Mouse (Mus musculus): ENCODE data around the gene Mmp13. TPM values are rescaled to one million over a fixed set of nuclear protein-coding genes. Genes with fewer than 3 reads are reported as not detected.
"Not testable (repeated sequence)": the region's sequence is repeated elsewhere in the genome, so short reads cannot be mapped to it uniquely, and the experiment has no call there.

The Mmp13 gene
- polyA plus RNA-seq (2016; fragmentation: Nextera tagmentation; extraction: Ambion mirVana) = not detected in 2 replicates

DNA sequence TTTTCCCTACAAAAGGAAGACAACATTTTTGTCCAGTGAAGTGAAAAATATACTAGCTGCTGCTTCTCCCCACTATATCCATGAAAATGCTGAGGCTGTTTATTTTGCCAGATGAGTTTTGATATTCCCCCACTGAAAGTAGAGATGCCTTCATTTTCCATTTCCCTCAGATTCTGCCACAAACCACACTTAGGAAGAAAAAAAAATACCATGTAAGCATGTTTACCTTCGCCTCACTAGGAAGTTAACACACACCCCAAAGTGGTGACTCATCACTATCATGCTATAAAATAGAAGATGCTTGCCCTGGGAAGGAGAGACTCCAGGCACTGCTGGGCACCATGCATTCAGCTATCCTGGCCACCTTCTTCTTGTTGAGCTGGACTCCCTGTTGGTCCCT, at the start of gene Mmp13:
Gene Mmp13, plus strand, starts transcription at position 301 of the 400 bp plus-strand sequence.
- Histone ChIP-seq H3K9ac (no peak within 1 kb of the TSS), H3K4me3 (no peak within 1 kb of the TSS), H3K27me3 (no peaks in the 10 kb centered on the region), H3K4me1 (no peaks in the 10 kb centered on the region), H3K4me2 (replicated peaks) (no peak within 1 kb of the TSS), H3K9me3 (replicated peaks) (no peaks in the 10 kb centered on the region), H3K36me3 (no peaks in the 10 kb centered on the region), H3K27ac (no peak within 1 kb of the TSS)
- ATAC-seq (ENCODE audit: low FRiP score) = no peak
- WGBS = 78% methylated on average over 1 of the region's 1 CpGs

DNA sequence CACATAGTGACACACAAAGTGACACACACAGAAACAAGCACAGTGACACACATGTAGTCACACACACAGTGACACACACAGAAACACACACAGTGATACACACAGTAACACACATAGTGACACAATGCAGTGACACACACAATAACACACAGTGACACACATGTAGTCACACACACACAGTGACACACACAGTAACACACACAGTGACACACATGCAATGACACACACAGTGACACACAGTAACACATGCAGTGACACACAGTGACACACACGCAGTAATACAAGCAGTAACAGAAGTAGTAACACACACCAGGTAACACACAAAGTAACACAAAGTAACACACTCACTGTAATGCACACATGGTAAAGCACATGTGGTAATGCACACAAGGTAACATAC, 33.7 kb upstream of the Mmp13 start:
- ATAC-seq (ENCODE audit: low FRiP score) = no peak
- H3K36me3 ChIP-seq = no peaks in the 10 kb centered on the region

DNA sequence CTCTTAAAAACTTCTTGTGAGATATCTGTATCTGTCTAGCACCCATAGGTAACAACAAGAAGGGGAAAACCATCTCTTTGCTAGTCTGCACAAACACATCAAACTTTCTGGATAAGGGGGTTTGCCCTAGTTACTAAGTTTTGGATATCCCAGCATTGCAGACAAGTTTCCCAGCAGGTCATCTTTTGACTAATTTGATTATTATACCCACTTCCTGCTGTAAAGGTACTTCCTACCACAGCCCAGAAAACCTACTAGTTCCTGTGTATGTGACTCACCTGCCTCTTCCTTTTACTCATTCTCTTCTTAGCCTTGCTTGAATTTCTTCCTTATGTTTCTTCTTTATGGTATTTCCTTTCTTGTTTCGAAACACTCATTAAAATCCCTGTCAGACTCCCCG, 32.3 kb upstream of the Mmp13 start:
- Histone ChIP-seq H3K4me1 (no peaks in the 10 kb centered on the region), H3K9me3 (replicated peaks) (no peaks in the 10 kb centered on the region), H3K4me2 (replicated peaks) (no peak overlapping the region), H3K27me3 (no peaks in the 10 kb centered on the region), H3K36me3 (no peaks in the 10 kb centered on the region), H3K4me3 (no peak overlapping the region), H3K9ac (no peak overlapping the region), H3K27ac (no peak overlapping the region)
- WGBS = 93% methylated on average over 2 of the region's 2 CpGs
- ATAC-seq (ENCODE audit: low FRiP score) = no peak

More for the DNA sequence above, 33.7 kb upstream of the Mmp13 start:
- no peak overlapping the region for H3K4me3 ChIP-seq
- H3K4me1 ChIP-seq = no peaks in the 10 kb centered on the region
- no peak overlapping the region for H3K9ac ChIP-seq
- 90% methylated on average over 1 of the region's 1 CpGs for WGBS
- H3K9me3 ChIP-seq (replicated peaks) = no peaks in the 10 kb centered on the region
- H3K4me2 ChIP-seq (replicated peaks) = no peak overlapping the region
- H3K27ac ChIP-seq = no peak overlapping the region
- H3K27me3 ChIP-seq = no peaks in the 10 kb centered on the region

DNA sequence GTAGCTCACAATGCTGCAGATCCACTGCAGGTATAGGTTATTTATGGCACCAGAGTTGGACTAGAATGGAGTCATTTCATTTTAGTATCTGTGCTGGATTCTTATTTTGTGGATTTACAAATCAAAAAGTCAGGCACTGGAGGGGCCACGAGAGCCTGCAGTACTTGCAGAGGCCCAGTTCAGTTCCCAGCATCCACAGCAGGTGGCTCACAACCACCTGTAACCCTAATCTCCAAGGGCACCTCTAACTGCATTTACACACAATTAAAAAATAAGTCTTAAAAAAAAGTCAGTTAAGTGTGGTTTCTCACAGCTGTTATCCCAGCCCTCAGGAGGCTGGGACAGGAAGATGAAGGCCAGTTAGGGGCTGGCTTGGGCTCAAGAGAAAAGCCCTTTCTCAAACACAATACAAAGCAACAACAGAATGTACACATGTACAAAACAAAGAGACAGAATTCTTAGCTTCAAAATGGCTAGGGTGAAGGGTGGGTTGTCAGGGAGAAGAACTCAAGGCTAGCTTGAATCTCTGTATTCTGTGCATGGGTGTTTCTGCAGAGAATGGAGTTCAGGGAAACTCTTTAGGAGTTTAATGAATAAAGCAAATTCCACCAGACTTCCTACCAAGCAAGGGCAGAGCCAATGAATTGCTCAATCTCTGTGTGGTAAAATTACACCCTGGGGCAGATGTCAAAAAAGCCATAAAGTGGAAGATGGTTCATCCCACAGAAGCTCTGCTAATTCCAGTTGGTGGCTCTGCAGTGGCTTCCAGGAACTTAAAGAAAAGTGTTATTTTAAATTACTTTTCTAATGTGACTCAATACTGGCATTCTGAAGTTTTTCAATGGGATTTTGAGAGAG, 19.3 kb upstream of the Mmp13 start:
- Histone ChIP-seq H3K4me1 (no peaks in the 10 kb centered on the region), H3K9me3 (replicated peaks) (no peaks in the 10 kb centered on the region), H3K9ac (no peak overlapping the region), H3K4me3 (no peak overlapping the region), H3K4me2 (replicated peaks) (no peak overlapping the region), H3K27me3 (no peaks in the 10 kb centered on the region), H3K27ac (no peak overlapping the region), H3K36me3 (no peaks in the 10 kb centered on the region)
- no peak for ATAC-seq (ENCODE audit: low FRiP score)
- 56% methylated on average over 1 of the region's 1 CpGs for WGBS

DNA sequence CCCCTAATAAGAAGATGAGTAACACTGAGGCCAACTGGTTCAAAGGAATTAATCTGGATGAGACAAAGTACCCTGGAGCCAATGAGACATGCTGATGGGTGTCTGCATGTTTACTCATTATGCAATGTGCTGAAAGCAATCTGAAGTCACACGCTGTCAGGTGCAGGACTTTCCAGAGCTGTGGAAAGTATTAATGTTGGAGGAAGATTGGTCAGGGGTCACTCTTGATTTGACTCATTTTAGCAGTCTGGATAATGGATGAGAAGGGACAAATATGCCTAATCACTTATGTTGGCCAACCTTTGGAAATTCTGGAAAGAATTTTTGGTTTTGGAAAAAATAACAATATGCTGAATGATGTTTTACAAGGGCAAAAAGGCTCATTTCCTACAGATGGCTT, 10.6 kb upstream of the Mmp13 start:
- no peak for ATAC-seq (ENCODE audit: low FRiP score)
- 92% methylated on average over 1 of the region's 1 CpGs for WGBS
- H3K9me3 ChIP-seq (replicated peaks) = no peaks in the 10 kb centered on the region

DNA sequence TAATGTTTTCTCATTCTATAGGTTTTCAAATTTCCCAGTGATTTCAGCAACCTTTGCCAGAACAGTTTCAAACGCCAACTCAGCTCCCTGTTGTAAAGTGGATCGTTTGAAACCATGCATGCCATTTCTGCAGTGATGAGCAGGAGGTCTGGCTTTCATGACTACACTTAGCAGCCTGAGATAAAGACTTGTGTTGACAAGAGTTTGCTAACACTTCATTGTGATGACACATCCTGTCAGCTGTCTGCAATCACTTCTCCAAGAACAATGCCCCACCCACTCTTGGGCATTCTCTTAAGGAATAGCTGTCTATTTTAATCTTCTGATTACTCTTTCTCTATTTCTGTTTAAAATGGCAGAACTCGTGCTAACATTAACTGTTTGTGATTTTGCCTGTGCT, 2.2 kb upstream of the Mmp13 start:
- H3K4me2 ChIP-seq (replicated peaks) = no peak overlapping the region
- ATAC-seq (ENCODE audit: low FRiP score) = no peak
- no peaks in the 10 kb centered on the region for H3K4me1 ChIP-seq
- no peak overlapping the region for H3K4me3 ChIP-seq
- no peaks in the 10 kb centered on the region for H3K27me3 ChIP-seq
- no peak overlapping the region for H3K9ac ChIP-seq
- H3K27ac ChIP-seq = no peak overlapping the region
- no peaks in the 10 kb centered on the region for H3K36me3 ChIP-seq
- WGBS = 63% methylated on average over 3 of the region's 3 CpGs
- no peaks in the 10 kb centered on the region for H3K9me3 ChIP-seq (replicated peaks)

More for the DNA sequence above, 10.6 kb upstream of the Mmp13 start:
- Histone ChIP-seq H3K4me3 (no peak overlapping the region), H3K27ac (no peak overlapping the region), H3K4me2 (replicated peaks) (no peak overlapping the region), H3K27me3 (no peaks in the 10 kb centered on the region), H3K9ac (no peak overlapping the region), H3K36me3 (no peaks in the 10 kb centered on the region), H3K4me1 (no peaks in the 10 kb centered on the region)

DNA sequence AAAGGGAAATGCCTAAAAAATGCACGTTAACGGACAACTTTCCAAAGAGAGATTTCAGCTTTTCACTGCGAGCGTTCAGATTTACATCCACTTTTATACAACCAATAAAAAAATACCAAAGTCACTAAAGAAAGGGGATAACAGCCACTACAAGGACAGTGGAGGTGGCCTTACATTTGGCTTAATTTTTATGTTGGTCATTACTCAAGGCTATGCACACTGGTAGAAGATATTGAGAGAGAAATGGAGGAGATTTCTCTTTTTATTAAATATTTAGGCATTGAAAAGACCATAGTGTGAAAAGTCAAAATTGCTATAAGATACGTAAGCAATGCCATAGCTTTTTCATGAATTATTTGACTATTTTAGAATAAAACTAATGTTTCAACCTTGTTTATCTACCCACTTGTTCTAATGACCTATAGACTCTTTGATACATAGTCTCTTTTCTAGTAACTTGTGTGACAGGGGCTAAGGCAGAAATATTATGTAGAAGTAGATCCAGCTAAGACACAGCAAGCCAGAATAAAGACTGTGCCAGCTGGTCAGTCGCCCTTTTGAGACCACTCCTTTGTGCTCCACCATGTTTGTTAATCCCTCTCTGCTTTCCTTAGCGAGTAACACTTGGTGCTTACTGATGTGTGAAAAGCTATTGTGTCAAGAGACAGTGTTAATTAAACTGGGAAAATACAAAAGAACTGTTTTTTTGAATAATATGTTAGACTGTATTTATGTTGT, 10.4 kb downstream of the Mmp13 start:
- Histone ChIP-seq H3K4me2 (replicated peaks) (no peak overlapping the region), H3K27me3 (no peaks in the 10 kb centered on the region), H3K27ac (no peak overlapping the region), H3K36me3 (no peaks in the 10 kb centered on the region), H3K4me3 (no peak overlapping the region), H3K9me3 (replicated peaks) (no peaks in the 10 kb centered on the region), H3K4me1 (no peaks in the 10 kb centered on the region), H3K9ac (no peak overlapping the region)
- 71% methylated on average over 7 of the region's 7 CpGs for WGBS
- peak; percentile 74; the same call in 1 of the 2 replicates for ATAC-seq (ENCODE audit: low FRiP score)

DNA sequence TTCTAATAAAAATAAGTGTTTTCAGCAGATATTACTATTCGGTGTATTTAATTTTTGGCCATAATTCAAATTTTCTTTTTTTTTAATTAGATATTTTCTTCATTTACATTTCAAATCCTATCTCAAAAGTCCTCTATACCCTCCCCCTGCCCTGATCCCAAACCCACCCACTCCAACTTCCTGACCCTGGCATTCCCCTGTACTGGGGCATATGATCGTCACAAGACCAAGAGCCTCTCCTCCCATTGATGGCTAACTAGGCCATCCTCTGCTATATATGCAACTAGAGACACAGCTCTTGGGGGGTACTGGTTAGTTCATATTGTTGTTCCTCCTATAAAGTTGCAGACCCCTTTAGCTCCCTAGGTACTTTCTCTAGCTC, 11.0 kb downstream of the Mmp13 start:
- not testable (repeated sequence) for H3K4me1 ChIP-seq; H3K4me3 ChIP-seq; H3K9me3 ChIP-seq (replicated peaks); H3K27me3 ChIP-seq; H3K4me2 ChIP-seq (replicated peaks); H3K9ac ChIP-seq; H3K36me3 ChIP-seq; ATAC-seq (ENCODE audit: low FRiP score); H3K27ac ChIP-seq
- 76% methylated on average over 2 of the region's 2 CpGs for WGBS

DNA sequence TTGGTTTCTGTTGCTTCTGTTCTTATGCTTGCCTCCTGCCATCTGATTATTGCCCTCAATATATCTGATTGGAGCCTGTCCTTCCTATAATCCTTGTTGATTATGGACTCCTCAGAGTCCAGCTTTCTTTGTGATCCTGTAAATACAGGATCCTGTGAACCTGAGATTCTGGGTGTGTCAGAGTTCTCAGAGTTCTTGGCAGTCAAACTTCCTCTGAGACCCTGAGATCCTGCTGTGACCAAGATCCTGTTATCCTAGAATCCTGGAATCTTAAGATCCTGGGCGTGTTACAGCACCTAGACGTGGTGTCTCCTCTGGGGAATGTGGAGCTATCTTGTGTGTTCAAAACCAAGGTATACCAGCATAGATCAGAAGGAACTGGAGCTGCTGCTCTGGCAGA, 17.2 kb downstream of the Mmp13 start:
- WGBS = 81% methylated on average over 2 of the region's 2 CpGs
- Histone ChIP-seq H3K27me3 (no peaks in the 10 kb centered on the region), H3K4me1 (no peaks in the 10 kb centered on the region)

DNA sequence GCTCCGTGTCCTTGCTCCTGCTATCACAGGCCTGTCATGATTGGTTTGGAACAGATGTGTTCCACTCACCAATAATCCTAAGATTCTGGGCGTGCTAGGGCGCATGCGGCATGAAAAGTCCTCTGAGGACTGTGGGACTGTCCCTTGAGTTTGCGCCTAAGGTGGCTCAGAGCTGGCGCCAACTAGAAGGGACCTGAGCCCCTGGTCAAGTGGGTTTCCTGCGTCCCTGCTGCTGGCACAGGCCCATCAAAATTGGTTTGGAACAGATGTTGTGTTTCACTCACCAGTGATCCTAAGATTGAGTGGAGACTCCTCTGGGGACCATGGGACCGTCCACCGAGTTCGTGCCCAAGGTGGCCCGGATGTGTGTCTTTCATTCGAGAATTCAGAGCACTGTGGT, 17.6 kb downstream of the Mmp13 start:
- H3K4me3 ChIP-seq = no peak overlapping the region
- 91% methylated on average over 12 of the region's 12 CpGs for WGBS
- no peaks in the 10 kb centered on the region for H3K27me3 ChIP-seq
- no peak for ATAC-seq (ENCODE audit: low FRiP score)
- no peak overlapping the region for H3K9ac ChIP-seq
- H3K36me3 ChIP-seq = no peaks in the 10 kb centered on the region
- no peaks in the 10 kb centered on the region for H3K9me3 ChIP-seq (replicated peaks)
- H3K27ac ChIP-seq = no peak overlapping the region
- no peak overlapping the region for H3K4me2 ChIP-seq (replicated peaks)
- H3K4me1 ChIP-seq = no peaks in the 10 kb centered on the region

More for the DNA sequence above, 17.2 kb downstream of the Mmp13 start:
- Histone ChIP-seq H3K4me2 (replicated peaks) (no peak overlapping the region), H3K4me3 (no peak overlapping the region), H3K9me3 (replicated peaks) (no peaks in the 10 kb centered on the region), H3K27ac (no peak overlapping the region), H3K36me3 (no peaks in the 10 kb centered on the region), H3K9ac (no peak overlapping the region)
- no peak for ATAC-seq (ENCODE audit: low FRiP score)

DNA sequence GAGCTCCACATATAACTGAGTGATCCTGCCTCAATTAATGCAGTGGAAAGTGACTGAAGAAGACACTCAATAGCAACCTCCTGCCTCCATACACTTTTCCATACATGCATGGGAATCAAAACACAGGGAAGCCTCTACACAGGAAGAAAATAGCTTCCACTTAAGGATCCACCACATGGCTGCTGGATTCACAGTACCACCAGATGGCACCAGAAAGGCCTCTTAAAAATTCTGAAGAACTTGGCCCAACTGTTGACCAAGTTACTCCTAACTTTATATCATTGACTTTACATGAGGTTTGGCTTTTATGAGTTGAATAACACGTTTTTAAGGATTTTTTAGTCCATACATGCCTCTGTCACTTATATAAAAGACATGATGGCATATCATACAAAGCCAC, 19.8 kb downstream of the Mmp13 start:
- Histone ChIP-seq H3K36me3 (no peaks in the 10 kb centered on the region), H3K27ac (no peak overlapping the region), H3K4me1 (no peaks in the 10 kb centered on the region), H3K4me2 (replicated peaks) (no peak overlapping the region), H3K27me3 (no peaks in the 10 kb centered on the region), H3K4me3 (no peak overlapping the region), H3K9me3 (replicated peaks) (no peaks in the 10 kb centered on the region), H3K9ac (no peak overlapping the region)
- WGBS = 27% methylated on average over 1 of the region's 1 CpGs
- ATAC-seq (ENCODE audit: low FRiP score) = no peak

DNA sequence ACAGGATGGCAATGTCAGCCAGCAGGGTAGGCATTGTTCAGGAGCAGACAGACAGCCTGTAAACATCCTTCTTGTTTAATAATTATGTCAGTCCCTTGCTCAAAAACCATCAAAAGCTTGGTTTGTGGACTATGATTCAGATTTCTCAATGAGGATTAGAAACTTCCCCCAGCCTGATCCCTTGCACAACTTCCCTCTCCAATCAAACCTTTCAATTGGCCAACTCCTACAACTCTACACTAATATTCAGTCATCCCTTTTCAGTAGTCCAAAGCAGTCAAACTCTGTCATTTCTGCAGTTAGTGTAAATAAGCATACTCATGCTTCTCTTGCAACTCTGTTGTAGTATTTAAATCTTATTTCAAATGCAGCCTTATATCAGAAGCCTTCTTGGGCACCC, 59.5 kb downstream of the Mmp13 start:
- no peaks in the 10 kb centered on the region for H3K4me1 ChIP-seq
- H3K4me2 ChIP-seq (replicated peaks) = no peak overlapping the region
- no peak overlapping the region for H3K27ac ChIP-seq
- no peaks in the 10 kb centered on the region for H3K27me3 ChIP-seq
- no peaks in the 10 kb centered on the region for H3K36me3 ChIP-seq
- H3K9ac ChIP-seq = no peak overlapping the region
- no peaks in the 10 kb centered on the region; the same call in 1 of the 2 replicates for H3K9me3 ChIP-seq (replicated peaks)
- no peak for ATAC-seq (ENCODE audit: low FRiP score)
- H3K4me3 ChIP-seq = no peak overlapping the region

Data from hindbrain, embryonic 12.5 days (tissue).